Mouse (Mus musculus) liver, embryonic 15.5 days (tissue): ENCODE measurements around the gene Plekha5. TPM values are rescaled to one million over a fixed set of nuclear protein-coding genes. Genes with fewer than 3 reads are reported as not detected.

Experiments
- ATAC-seq: fragments of 200-750 bp; cut with Nextera tagmentation; 2 replicates; pipeline ENCODE4 v1.8.0; 2017; ENCODE audit warnings: moderate number of reproducible peaks, mild to moderate bottlenecking, moderate library complexity; ENCODE audit not compliant: insufficient read depth
- H3K27ac ChIP-seq: fragments of 300-500 bp; sonication (generic); replicated peaks from 2 replicates; pipeline ENCODE4 v1.5.1; 2015; ENCODE audit warnings: mild to moderate bottlenecking, inconsistent platforms
- H3K27me3 ChIP-seq: fragments of 300-500 bp; sonication (generic); 2 replicates; pipeline ENCODE4 v1.6.1; 2015; ENCODE audit warnings: mild to moderate bottlenecking, inconsistent platforms
- H3K36me3 ChIP-seq: fragments of 300-500 bp; sonication (generic); replicated peaks from 2 replicates; pipeline ENCODE4 v1.6.1; 2015; ENCODE audit warnings: moderate library complexity, mild to moderate bottlenecking, inconsistent platforms
- H3K4me1 ChIP-seq: fragments of 300-500 bp; sonication (generic); replicated peaks from 2 replicates; pipeline ENCODE4 v1.6.1; 2015; ENCODE audit warnings: inconsistent platforms
- H3K4me2 ChIP-seq: fragments of 300-500 bp; sonication (generic); 2 replicates; pipeline ENCODE4 v1.6.1; 2015; ENCODE audit warnings: moderate library complexity, mild to moderate bottlenecking, inconsistent platforms
- H3K4me3 ChIP-seq: fragments of 300-500 bp; sonication (generic); replicated peaks from 2 replicates; pipeline ENCODE4 v1.5.1; 2015; ENCODE audit warnings: mild to moderate bottlenecking, inconsistent platforms
- H3K9ac ChIP-seq: fragments of 300-500 bp; sonication (generic); 2 replicates; pipeline ENCODE4 v1.6.1; 2015; ENCODE audit warnings: moderate library complexity, mild to moderate bottlenecking, inconsistent platforms
- H3K9me3 ChIP-seq: fragments of 300-500 bp; sonication (generic); replicated peaks from 2 replicates; pipeline ENCODE4 v1.6.1; 2016; ENCODE audit warnings: inconsistent platforms
- WGBS: fragments of 180-500 bp; shearing (Covaris S2); methylation state at CpG from one replicate; pipeline ENCODE4 v1.1.7; 2015; ENCODE audit warnings: mixed read lengths; ENCODE audit not compliant: insufficient replicate concordance; 5-methylcytosine and 5-hydroxymethylcytosine counted together
- polyA plus RNA-seq: library from polyadenylated mRNA; unstranded; fragments of >200 nt; fragmentation: Nextera tagmentation; extraction: Ambion mirVana; gene quantifications from 2 replicates; pipeline ENCODE4 v1.2.1, GENCODE M21; 2015

Gene Plekha5
- polyA plus RNA-seq, 1 experiment from 2014 or later, result 4.0 TPM

- Histone ChIP-seq H3K9me3 (no peaks in the 10 kb centered on the region), H3K4me2 (no peak overlapping the region), H3K4me1 (peaks cover 19% of the 10 kb centered on the region), H3K27ac (no peak overlapping the region), H3K36me3 (no peaks in the 10 kb centered on the region), H3K4me3 (no peak overlapping the region), H3K9ac (no peak overlapping the region), H3K27me3 (no peaks in the 10 kb centered on the region)
- 55% methylated on average over 13 of the region's 13 CpGs for WGBS
- ATAC-seq, result no peak
These were observed 196.9 kb downstream of the Plekha5 start for GRCm38 (mm10) chr6:140620531-140621349.

GRCm38 (mm10) chr6:140621622-140622021, 197.8 kb downstream of the Plekha5 start:
- Histone ChIP-seq H3K4me2 (no peak overlapping the region), H3K27ac (no peak overlapping the region), H3K4me1 (peaks cover 28% of the 10 kb centered on the region), H3K27me3 (no peaks in the 10 kb centered on the region), H3K9me3 (no peaks in the 10 kb centered on the region), H3K36me3 (no peaks in the 10 kb centered on the region), H3K4me3 (no peak overlapping the region), H3K9ac (no peak overlapping the region)
- ATAC-seq, result no peak
- WGBS, result 66% methylated on average over 1 of the region's 1 CpGs

DNA sequence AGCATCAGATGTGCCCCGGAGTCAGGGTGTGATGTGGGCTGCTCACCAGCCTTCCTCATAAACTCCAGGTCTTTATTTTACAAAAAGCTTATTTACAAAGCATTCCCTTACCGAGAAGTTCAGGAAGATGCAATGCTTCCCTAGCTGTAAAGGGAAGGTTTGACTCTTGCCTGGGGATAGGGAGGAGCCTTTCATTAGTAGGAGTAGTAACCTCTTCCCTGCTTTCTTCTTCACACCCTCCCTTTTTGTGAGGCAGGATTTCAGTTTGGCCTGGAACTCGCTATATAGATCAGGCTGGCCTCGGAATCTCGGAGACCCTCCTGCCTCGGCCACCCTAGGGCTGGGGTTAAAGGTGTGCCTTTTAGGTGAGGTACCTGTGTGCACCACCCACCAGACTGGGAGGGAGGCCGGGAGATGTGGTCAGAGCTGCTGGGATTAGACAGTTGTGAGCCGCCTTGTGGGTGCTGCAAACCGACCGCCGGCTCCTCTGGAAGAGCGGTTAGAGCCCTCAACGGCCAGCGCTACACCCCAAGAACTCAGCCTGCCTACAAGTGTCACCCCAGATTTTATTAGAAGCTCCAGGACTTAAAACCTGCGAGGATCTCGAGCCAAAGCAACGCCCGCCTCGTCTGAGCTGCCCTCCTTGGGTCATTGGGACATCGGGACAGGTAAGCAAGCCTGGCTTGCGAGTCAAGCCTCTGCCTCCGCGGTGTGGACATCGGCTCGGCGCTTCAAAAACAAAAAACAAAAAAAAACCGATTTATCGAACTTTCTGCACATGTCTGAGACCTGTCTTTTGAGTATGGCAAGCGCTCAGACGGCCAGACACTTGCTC, 198.8 kb downstream of the Plekha5 start, which contains the start of gene Aebp2:
Aebp2 (plus strand) TSS at position 273 of the 835 bp plus-strand sequence.
- Histone ChIP-seq H3K4me2 (peak within 1 kb of the TSS; percentile 96), H3K9ac (peak within 1 kb of the TSS; percentile 91), H3K27ac (peak within 1 kb of the TSS; percentile 79), H3K9me3 (no peaks in the 10 kb centered on the region), H3K4me3 (peak within 1 kb of the TSS; percentile 88), H3K27me3 (no peaks in the 10 kb centered on the region), H3K36me3 (no peaks in the 10 kb centered on the region), H3K4me1 (peaks cover 30% of the 10 kb centered on the region)
- 0 out of 2 replicates have a peak, but pooled peaks have one; percentile 0 for ATAC-seq
- WGBS, result 40% methylated on average over 30 of the region's 30 CpGs

GRCm38 (mm10) chr6:140623226-140624095, 199.6 kb downstream of the Plekha5 start:
- WGBS, result under 1% methylated on average over 104 of the region's 117 CpGs

GRCm38 (mm10) chr6:140624096-140625051, 200.5 kb downstream of the Plekha5 start:
- peak; percentile 17; the same call in 1 of the 2 replicates for ATAC-seq
- Histone ChIP-seq H3K4me3 (peak overlapping the region; percentile 88), H3K9me3 (no peaks in the 10 kb centered on the region), H3K27ac (peak overlapping the region; percentile 79), H3K36me3 (no peaks in the 10 kb centered on the region), H3K4me2 (peak overlapping the region; percentile 96), H3K9ac (peak overlapping the region; percentile 91), H3K4me1 (peaks cover 32% of the 10 kb centered on the region), H3K27me3 (no peaks in the 10 kb centered on the region)
- WGBS, result 1% methylated on average over 80 of the region's 80 CpGs

More at GRCm38 (mm10) chr6:140623226-140624095, 199.6 kb downstream of the Plekha5 start:
- ATAC-seq, result peak; percentile 93
- H3K4me2 ChIP-seq, result peak overlapping the region; percentile 96
- peak overlapping the region; percentile 88 for H3K4me3 ChIP-seq
- H3K4me1 ChIP-seq, result peaks cover 30% of the 10 kb centered on the region
- peak overlapping the region; percentile 91 for H3K9ac ChIP-seq
- H3K27ac ChIP-seq, result peak overlapping the region; percentile 79
- H3K27me3 ChIP-seq, result no peaks in the 10 kb centered on the region
- no peaks in the 10 kb centered on the region for H3K9me3 ChIP-seq
- no peaks in the 10 kb centered on the region for H3K36me3 ChIP-seq

- H3K9ac ChIP-seq, result no peak overlapping the region
These were observed 205.5 kb downstream of the Plekha5 start for GRCm38 (mm10) chr6:140629176-140629859.

GRCm38 (mm10) chr6:140630306-140630705, 206.5 kb downstream of the Plekha5 start:
- no peak for ATAC-seq
- Histone ChIP-seq H3K4me1 (peaks cover 17% of the 10 kb centered on the region), H3K9ac (no peak overlapping the region), H3K9me3 (no peaks in the 10 kb centered on the region), H3K27ac (no peak overlapping the region), H3K4me3 (no peak overlapping the region), H3K36me3 (peaks cover 13% of the 10 kb centered on the region), H3K27me3 (no peaks in the 10 kb centered on the region), H3K4me2 (no peak overlapping the region)
- 61% methylated on average over 4 of the region's 4 CpGs for WGBS

More at GRCm38 (mm10) chr6:140629176-140629859, 205.5 kb downstream of the Plekha5 start:
- WGBS, result 84% methylated on average over 4 of the region's 4 CpGs
- peaks cover 26% of the 10 kb centered on the region for H3K4me1 ChIP-seq
- no peaks in the 10 kb centered on the region for H3K9me3 ChIP-seq
- no peak overlapping the region for H3K4me3 ChIP-seq
- H3K27ac ChIP-seq, result no peak overlapping the region
- no peaks in the 10 kb centered on the region for H3K27me3 ChIP-seq
- ATAC-seq, result no peak
- peaks cover 4% of the 10 kb centered on the region; the same call in 1 of the 2 replicates for H3K36me3 ChIP-seq
- no peak overlapping the region for H3K4me2 ChIP-seq

DNA sequence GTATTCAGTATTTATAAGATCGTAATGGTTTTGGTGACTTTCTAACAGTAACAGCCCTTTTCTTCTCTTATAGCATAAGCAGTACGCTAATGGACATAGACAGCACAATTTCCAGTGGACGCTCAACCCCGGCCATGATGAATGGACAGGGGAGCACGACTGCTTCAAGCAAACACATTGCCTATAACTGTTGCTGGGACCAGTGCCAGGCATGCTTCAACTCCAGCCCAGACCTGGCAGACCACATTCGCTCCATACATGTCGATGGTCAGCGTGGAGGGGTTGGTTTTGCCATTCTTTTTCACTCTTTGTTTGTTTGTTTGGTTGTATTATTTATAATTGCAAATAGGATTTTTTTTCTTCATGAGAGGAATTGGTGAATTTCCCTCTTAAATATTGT, 209.8 kb downstream of the Plekha5 start:
- no peaks in the 10 kb centered on the region for H3K9me3 ChIP-seq

GRCm38 (mm10) chr6:140636290-140636689, 212.4 kb downstream of the Plekha5 start:
- Histone ChIP-seq H3K36me3 (peaks cover 57% of the 10 kb centered on the region), H3K4me2 (no peak overlapping the region), H3K9ac (no peak overlapping the region), H3K27me3 (no peaks in the 10 kb centered on the region), H3K27ac (no peak overlapping the region), H3K4me1 (no peaks in the 10 kb centered on the region; the same call in 1 of the 2 replicates), H3K4me3 (no peak overlapping the region), H3K9me3 (no peaks in the 10 kb centered on the region)
- 69% methylated on average over 4 of the region's 4 CpGs for WGBS
- ATAC-seq, result no peak

More for the DNA sequence above, 209.8 kb downstream of the Plekha5 start:
- 88% methylated on average over 8 of the region's 8 CpGs for WGBS
- Histone ChIP-seq H3K4me2 (no peak overlapping the region), H3K27ac (no peak overlapping the region), H3K4me3 (no peak overlapping the region), H3K36me3 (peaks cover 35% of the 10 kb centered on the region), H3K4me1 (peaks cover 3% of the 10 kb centered on the region; the same call in 1 of the 2 replicates), H3K27me3 (no peaks in the 10 kb centered on the region), H3K9ac (no peak overlapping the region)
- ATAC-seq, result no peak
